Mouse (Mus musculus): Measurements from ENCODE around the gene Trp63.

DNA sequence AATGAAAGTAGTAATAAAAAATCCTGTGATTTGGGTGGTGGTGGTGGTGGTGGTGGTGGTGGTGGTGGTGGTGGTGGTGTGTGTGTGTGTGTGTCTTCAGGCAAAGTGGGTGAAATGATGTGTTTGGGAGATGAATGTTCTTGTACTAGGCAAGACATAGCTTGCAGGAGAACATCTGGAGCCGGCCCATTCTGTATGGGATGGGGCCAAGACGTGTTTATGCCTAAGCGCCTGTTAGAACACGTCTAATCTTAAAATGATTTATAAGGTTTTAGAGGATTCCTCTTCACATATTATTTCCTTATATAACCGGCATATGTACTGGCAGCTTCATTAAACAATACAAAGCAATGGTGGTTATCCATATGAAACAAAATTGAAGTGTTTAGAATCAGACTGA is 152.2 kb downstream of the Trp63 start:
- TF ChIP-seq CTCF (IDR thresholded peaks at IDR 0.05; ENCODE audit: insufficient read depth, low read length) (no peak), POLR2A (IDR thresholded peaks at IDR 0.05; ENCODE audit: borderline replicate concordance, extremely low read depth, low read depth, low read length) (no peak)

Data from lung, adult 2 months (tissue).